Mouse (Mus musculus) MEL (cell line): ENCODE data around the gene Dpep3.

Source experiments
- CHD2 ChIP-seq: IDR thresholded peaks from 2 replicates; pipeline ENCODE4 v1.6.1; 2011; ENCODE audit warnings: low read length, improper control_type of control experiment
- CTCF ChIP-seq, 3 experiments: IDR thresholded peaks in 2 of 3; conservative IDR thresholded peaks in 1 of 3; 2 replicates each; pipeline ENCODE4 v1.5.1; 2011 to 2012; ENCODE audit warnings: low read length in 3 of 3, low read depth in 2 of 3, mild to moderate bottlenecking in 2 of 3, improper control_type of control experiment in 1 of 3, inconsistent platforms in 1 of 3, mixed read lengths in 1 of 3, moderate library complexity in 1 of 3; ENCODE audit not compliant: control insufficient read depth in 1 of 3, insufficient read depth in 1 of 3, poor library complexity in 1 of 3, severe bottlenecking in 1 of 3
- ELF1 ChIP-seq: IDR thresholded peaks from 2 replicates; pipeline ENCODE4 v1.6.1; 2014; ENCODE audit warnings: low read depth, mild to moderate bottlenecking, inconsistent platforms, low read length, improper control_type of control experiment, moderate library complexity
- EP300 ChIP-seq, 2 experiments: IDR thresholded peaks; 2 replicates each; pipeline ENCODE4 v1.6.1; 2011; ENCODE audit warnings: improper control_type of control experiment in 2 of 2, low read length in 2 of 2, low read depth in 1 of 2, mild to moderate bottlenecking in 1 of 2
- GATA1 ChIP-seq: IDR thresholded peaks from 2 replicates; pipeline ENCODE4 v1.6.1; 2011; ENCODE audit warnings: low read depth, low read length, improper control_type of control experiment
- JUND ChIP-seq: IDR thresholded peaks from 2 replicates; pipeline ENCODE4 v1.6.1; 2011; ENCODE audit warnings: low read depth, mild to moderate bottlenecking, improper control_type of control experiment, low read length
- MAFK ChIP-seq: IDR thresholded peaks from 2 replicates; pipeline ENCODE4 v1.6.1; 2011; ENCODE audit warnings: low read depth, mild to moderate bottlenecking, low read length, improper control_type of control experiment, borderline replicate concordance
- NELFE ChIP-seq: IDR thresholded peaks from 2 replicates; pipeline ENCODE4 v1.6.1; 2011; ENCODE audit warnings: low read depth, low read length, improper control_type of control experiment
- POLR2A ChIP-seq, 2 experiments: IDR thresholded peaks; 2 replicates each; pipeline ENCODE4 v1.6.1; 2011 to 2012; ENCODE audit warnings: low read length in 2 of 2, mild to moderate bottlenecking in 2 of 2, control low read depth in 1 of 2, improper control_type of control experiment in 1 of 2, low read depth in 1 of 2, moderate library complexity in 1 of 2; ENCODE audit not compliant: control insufficient read depth in 1 of 2, insufficient read depth in 1 of 2, poor library complexity in 1 of 2
- POLR2AphosphoS2 ChIP-seq: IDR thresholded peaks from 2 replicates; pipeline ENCODE4 v1.6.1; 2011; ENCODE audit warnings: low read length, improper control_type of control experiment
- SMC3 ChIP-seq: IDR thresholded peaks from 2 replicates; pipeline ENCODE4 v1.6.1; 2011; ENCODE audit warnings: low read depth, low read length, improper control_type of control experiment
- UBTF ChIP-seq: IDR thresholded peaks from 2 replicates; pipeline ENCODE4 v1.6.1; 2012; ENCODE audit warnings: low read depth, mild to moderate bottlenecking, inconsistent platforms, low read length, improper control_type of control experiment, moderate library complexity, borderline replicate concordance; ENCODE audit not compliant: insufficient read depth
- USF1 ChIP-seq: IDR thresholded peaks from 2 replicates; pipeline ENCODE4 v1.6.1; 2014; ENCODE audit warnings: low read depth, mild to moderate bottlenecking, inconsistent platforms, low read length, improper control_type of control experiment, moderate library complexity

DNA sequence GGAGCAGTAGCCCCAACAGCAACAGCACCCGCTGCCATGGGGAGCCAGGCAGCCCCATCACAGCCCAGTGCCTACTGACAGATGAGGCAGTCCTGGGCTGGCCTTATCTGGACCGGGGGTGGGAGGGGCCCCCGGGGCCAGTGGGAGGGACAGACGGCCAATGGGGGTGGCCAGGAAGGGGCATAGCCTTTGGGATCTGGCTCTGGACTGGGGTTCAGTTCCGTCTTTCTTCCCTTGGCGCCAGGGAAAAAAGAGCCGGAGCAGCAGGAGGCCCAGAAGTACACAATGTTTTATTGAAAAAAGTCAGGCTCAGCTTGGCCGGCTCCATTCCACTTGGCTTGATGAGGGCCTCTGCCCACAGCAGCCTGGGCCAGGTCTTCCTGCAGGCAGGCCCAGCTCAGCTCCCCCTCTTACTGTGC, 35.9 kb downstream of the Dpep3 start, which contains the start of gene Lcat:
- no peak for TF ChIP-seq POLR2A (IDR thresholded peaks at IDR 0.05; ENCODE audit: control insufficient read depth in 1 of 2, insufficient read depth in 1 of 2, low read depth in 1 of 2, low read length in 2 of 2, poor library complexity in 1 of 2)
- no peak for TF ChIP-seq ELF1
- no peak for TF ChIP-seq CTCF (IDR thresholded peaks at IDR 0.05 in 2 of 3, conservative IDR thresholded peaks at IDR 0.05 in 1 of 3; ENCODE audit: control insufficient read depth in 1 of 3, insufficient read depth in 1 of 3, low read depth in 2 of 3, low read length in 3 of 3, poor library complexity in 1 of 3, severe bottlenecking in 1 of 3)
- TF ChIP-seq UBTF = no peak
- no peak for TF ChIP-seq CHD2
- TF ChIP-seq USF1 = no peak
- no peak for TF ChIP-seq POLR2AphosphoS2
- no peak for TF ChIP-seq EP300 (IDR thresholded peaks at IDR 0.05; ENCODE audit: low read depth in 1 of 2, low read length in 2 of 2)
- no peak for TF ChIP-seq NELFE
- TF ChIP-seq MAFK = no peak
- TF ChIP-seq SMC3 = no peak
- no peak for TF ChIP-seq GATA1
- no peak for TF ChIP-seq JUND
